Mouse (Mus musculus): ENCODE measurements around the gene Dnajb6. TPM values are rescaled to one million over a fixed set of nuclear protein-coding genes. Genes with fewer than 3 reads are reported as not detected.

The Dnajb6 gene
- polyA plus RNA-seq (2014; fragmentation: Nextera tagmentation; extraction: Ambion mirVana) = 221 and 227 TPM in 2 replicates

DNA sequence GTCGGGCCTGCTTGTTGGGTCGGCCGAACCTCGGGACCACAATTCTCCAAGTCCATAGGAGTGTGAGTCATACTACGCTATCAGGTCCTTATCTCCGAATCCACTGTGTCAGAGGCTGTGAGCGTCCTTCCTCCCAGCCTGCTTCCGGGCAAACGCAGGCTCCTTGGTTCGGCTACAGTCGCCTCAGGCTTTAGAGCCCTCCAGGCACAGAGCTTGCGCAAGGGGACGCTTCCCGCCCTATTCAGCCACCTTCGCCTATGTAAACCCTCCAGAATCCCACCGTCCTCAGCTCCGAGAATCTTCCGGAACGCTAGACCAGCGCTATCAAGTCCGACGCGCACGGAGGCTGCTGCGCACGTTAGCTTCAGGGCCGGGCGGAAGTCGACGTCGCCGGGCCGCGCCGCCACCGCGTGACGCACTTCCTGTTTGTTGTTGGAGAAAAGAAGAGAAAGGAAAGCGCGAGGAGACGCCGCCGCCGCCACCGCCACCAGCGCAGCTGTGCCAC, at the start of gene Dnajb6, which contains the start of gene Gm5129:
Dnajb6 (plus strand) TSS at position 132 of the 505 bp plus-strand sequence.
Gm5129 (minus strand) TSS at position 380 of the 505 bp plus-strand sequence.
- no peaks in the 10 kb centered on the region for H3K36me3 ChIP-seq (ENCODE audit: control insufficient read depth, insufficient read depth, low read length)
- peak; percentile 94 for DNase-seq (ENCODE audit: low spot score)
- H3K4me1 ChIP-seq (ENCODE audit: control insufficient read depth, insufficient read depth, low read length) = peaks cover 3% of the 10 kb centered on the region
- peak within 1 kb of the TSS; percentile 82 for H3K27ac ChIP-seq (ENCODE audit: low read depth, low read length)
- WGBS = under 1% methylated on average over 39 of the region's 46 CpGs
- peak within 1 kb of the TSS; percentile 91 for H3K9ac ChIP-seq (ENCODE audit: low read length)
- peak within 1 kb of the TSS; percentile 89 for H3K4me3 ChIP-seq (ENCODE audit: low read depth, low read length)
- H3K4me2 ChIP-seq (ENCODE audit: low read depth) = peak within 1 kb of the TSS; percentile 50
- H3K9me3 ChIP-seq (ENCODE audit: control insufficient read depth, low read length) = no peaks in the 10 kb centered on the region
- peak; percentile 97 for ATAC-seq (ENCODE audit: insufficient read depth, low FRiP score, low TSS enrichment)
- H3K27me3 ChIP-seq (ENCODE audit: control insufficient read depth, insufficient read depth, low read length) = no peaks in the 10 kb centered on the region

DNA sequence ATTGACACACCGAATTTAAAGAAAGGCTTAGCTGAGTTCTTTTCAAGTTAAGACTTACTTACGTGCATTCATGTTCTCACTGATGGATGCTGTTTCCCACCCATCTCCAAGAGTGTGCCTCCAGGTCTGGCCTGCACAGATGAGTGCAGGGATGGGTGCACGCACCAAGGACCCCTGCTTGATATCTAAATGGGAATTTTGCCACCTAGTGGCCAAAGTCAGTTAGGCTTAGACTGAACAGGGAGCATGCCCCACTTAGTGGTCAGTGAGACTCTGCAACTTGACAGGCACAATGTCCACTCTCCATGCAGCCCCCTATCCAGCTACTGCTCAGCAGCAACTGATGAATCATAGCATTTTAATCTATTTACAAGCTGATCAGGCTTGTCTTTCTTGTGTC, 47.8 kb upstream of the Dnajb6 start:
- WGBS = 59% methylated on average over 3 of the region's 3 CpGs
- H3K9me3 ChIP-seq (ENCODE audit: control insufficient read depth, low read length) = no peaks in the 10 kb centered on the region
- H3K27me3 ChIP-seq (ENCODE audit: control insufficient read depth, insufficient read depth, low read length) = no peaks in the 10 kb centered on the region
- H3K27ac ChIP-seq (ENCODE audit: low read depth, low read length) = no peak overlapping the region
- DNase-seq (ENCODE audit: low spot score) (peak; percentile 61), ATAC-seq (ENCODE audit: insufficient read depth, low FRiP score, low TSS enrichment) (no peak; the same call in 1 of the 2 replicates)
- H3K4me1 ChIP-seq (ENCODE audit: control insufficient read depth, insufficient read depth, low read length) = no peaks in the 10 kb centered on the region
- H3K4me2 ChIP-seq (ENCODE audit: low read depth) = no peak overlapping the region
- no peak overlapping the region for H3K9ac ChIP-seq (ENCODE audit: low read length)
- H3K4me3 ChIP-seq (ENCODE audit: low read depth, low read length) = no peak overlapping the region
- H3K36me3 ChIP-seq (ENCODE audit: control insufficient read depth, insufficient read depth, low read length) = no peaks in the 10 kb centered on the region

DNA sequence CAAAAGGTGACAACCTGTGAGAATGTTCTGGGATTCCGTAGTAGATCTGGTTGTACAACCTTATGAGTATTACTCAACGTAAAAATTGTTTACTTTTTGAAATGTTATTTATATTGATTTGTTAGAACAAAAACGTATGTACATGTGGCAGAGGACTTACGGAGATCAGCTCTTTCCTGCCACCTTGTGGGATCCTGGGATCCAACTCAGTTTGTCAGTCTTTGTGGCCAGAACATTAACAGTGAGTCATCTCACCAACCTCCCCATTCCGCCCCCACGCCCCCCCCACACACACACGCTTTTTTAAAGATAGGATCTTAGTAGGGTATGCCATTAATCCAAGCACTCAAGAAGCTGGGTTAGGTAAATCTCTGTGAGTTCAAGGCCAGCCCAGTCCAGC, 47.1 kb upstream of the Dnajb6 start:
- Histone ChIP-seq H3K4me2 (ENCODE audit: low read depth) (no peak overlapping the region), H3K36me3 (ENCODE audit: control insufficient read depth, insufficient read depth, low read length) (no peaks in the 10 kb centered on the region), H3K27ac (ENCODE audit: low read depth, low read length) (no peak overlapping the region), H3K9ac (ENCODE audit: low read length) (no peak overlapping the region), H3K27me3 (ENCODE audit: control insufficient read depth, insufficient read depth, low read length) (no peaks in the 10 kb centered on the region), H3K9me3 (ENCODE audit: control insufficient read depth, low read length) (no peaks in the 10 kb centered on the region), H3K4me3 (ENCODE audit: low read depth, low read length) (no peak overlapping the region), H3K4me1 (ENCODE audit: control insufficient read depth, insufficient read depth, low read length) (no peaks in the 10 kb centered on the region)
- ATAC-seq (ENCODE audit: insufficient read depth, low FRiP score, low TSS enrichment) (no peak), DNase-seq (ENCODE audit: low spot score) (no peak)
- 64% methylated on average over 7 of the region's 7 CpGs for WGBS

DNA sequence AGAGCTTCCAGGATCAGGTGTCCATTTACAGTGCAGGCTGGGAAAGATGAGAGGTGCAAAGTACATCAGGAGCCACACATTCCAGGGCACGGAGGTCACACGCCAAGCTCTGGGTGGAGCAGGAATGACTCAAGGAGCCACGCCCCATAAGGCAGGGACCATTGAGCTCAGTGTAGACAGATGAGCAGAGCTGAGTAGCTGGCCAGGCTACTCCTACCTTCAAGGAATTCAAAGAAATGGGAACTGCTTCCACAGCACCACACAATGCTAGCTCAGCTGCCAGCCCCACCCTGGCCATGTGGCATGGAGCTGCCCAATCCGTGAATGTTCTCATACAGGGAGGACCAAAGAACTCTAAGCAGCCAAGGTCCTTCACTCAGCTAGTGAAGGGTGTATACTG, 37.0 kb upstream of the Dnajb6 start:
- no peak overlapping the region for H3K4me2 ChIP-seq (ENCODE audit: low read depth)
- no peak overlapping the region for H3K4me3 ChIP-seq (ENCODE audit: low read depth, low read length)
- 88% methylated on average over 4 of the region's 4 CpGs for WGBS
- H3K27ac ChIP-seq (ENCODE audit: low read depth, low read length) = no peak overlapping the region
- ATAC-seq (ENCODE audit: insufficient read depth, low FRiP score, low TSS enrichment) (no peak), DNase-seq (ENCODE audit: low spot score) (no peak)
- no peaks in the 10 kb centered on the region for H3K9me3 ChIP-seq (ENCODE audit: control insufficient read depth, low read length)
- no peaks in the 10 kb centered on the region for H3K36me3 ChIP-seq (ENCODE audit: control insufficient read depth, insufficient read depth, low read length)
- no peak overlapping the region for H3K9ac ChIP-seq (ENCODE audit: low read length)
- no peaks in the 10 kb centered on the region for H3K27me3 ChIP-seq (ENCODE audit: control insufficient read depth, insufficient read depth, low read length)
- H3K4me1 ChIP-seq (ENCODE audit: control insufficient read depth, insufficient read depth, low read length) = no peaks in the 10 kb centered on the region

DNA sequence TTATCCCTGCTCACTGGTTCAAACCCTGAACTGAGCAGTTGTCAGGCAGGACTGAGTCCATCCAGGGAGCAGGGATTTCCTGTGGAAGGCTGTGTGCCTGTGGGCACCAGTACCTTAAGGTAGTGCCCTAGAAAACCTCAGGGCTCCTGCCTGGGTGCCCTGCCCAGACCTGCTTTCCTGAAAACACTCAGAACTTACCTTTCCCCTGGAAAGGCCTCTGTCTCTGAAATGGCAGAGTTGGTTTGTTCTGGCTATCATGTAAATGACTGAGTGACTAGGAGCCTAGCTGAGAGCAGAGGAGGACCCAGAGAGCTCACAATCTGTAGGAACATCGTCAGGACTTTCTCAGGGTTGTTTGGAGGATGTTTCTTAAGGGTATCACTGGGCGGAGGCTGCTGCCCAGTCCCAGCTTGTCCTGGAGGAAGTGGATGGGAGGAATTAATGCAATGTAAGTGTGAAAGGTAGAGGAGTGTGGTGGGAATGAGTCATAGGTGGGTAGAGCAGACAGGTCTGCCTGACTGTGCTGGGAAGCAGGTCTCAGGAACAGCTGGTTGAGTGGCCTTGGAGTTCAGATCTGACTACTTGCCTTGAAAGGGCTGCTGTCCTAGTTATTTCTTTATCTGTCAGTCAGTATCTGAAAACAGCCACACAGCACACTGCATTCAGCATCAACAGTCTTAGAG, 35.8 kb upstream of the Dnajb6 start:
- DNase-seq (ENCODE audit: low spot score) (no peak), ATAC-seq (ENCODE audit: insufficient read depth, low FRiP score, low TSS enrichment) (no peak)
- Histone ChIP-seq H3K36me3 (ENCODE audit: control insufficient read depth, insufficient read depth, low read length) (no peaks in the 10 kb centered on the region), H3K9me3 (ENCODE audit: control insufficient read depth, low read length) (no peaks in the 10 kb centered on the region), H3K4me2 (ENCODE audit: low read depth) (no peak overlapping the region), H3K4me3 (ENCODE audit: low read depth, low read length) (no peak overlapping the region), H3K9ac (ENCODE audit: low read length) (no peak overlapping the region), H3K4me1 (ENCODE audit: control insufficient read depth, insufficient read depth, low read length) (no peaks in the 10 kb centered on the region), H3K27me3 (ENCODE audit: control insufficient read depth, insufficient read depth, low read length) (no peaks in the 10 kb centered on the region), H3K27ac (ENCODE audit: low read depth, low read length) (no peak overlapping the region)
- WGBS = 77% methylated on average over 2 of the region's 2 CpGs

DNA sequence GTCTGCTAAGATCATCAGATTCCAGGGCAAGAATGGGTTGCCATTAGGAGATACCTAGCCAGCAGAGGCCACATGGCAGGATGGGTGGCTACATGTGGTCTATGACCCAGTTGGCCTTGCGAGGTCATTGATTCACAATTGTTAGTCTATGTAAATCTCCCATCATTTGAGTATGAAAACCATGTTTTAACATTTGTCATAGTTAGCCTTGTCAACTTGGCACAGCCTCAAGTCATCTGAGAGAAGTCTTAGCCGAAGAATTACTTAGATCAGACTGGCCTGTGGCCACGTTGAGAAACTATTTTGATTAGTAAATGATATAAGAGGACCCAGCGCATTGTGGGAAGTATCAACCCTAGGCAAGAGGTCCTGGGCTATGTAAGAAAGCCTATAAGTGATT, 28.2 kb upstream of the Dnajb6 start:
- Histone ChIP-seq H3K36me3 (ENCODE audit: control insufficient read depth, insufficient read depth, low read length) (no peaks in the 10 kb centered on the region; the same call in 1 of the 2 replicates), H3K9ac (ENCODE audit: low read length) (no peak overlapping the region), H3K9me3 (ENCODE audit: control insufficient read depth, low read length) (no peaks in the 10 kb centered on the region), H3K27ac (ENCODE audit: low read depth, low read length) (no peak overlapping the region), H3K4me2 (ENCODE audit: low read depth) (no peak overlapping the region), H3K27me3 (ENCODE audit: control insufficient read depth, insufficient read depth, low read length) (no peaks in the 10 kb centered on the region), H3K4me1 (ENCODE audit: control insufficient read depth, insufficient read depth, low read length) (no peaks in the 10 kb centered on the region), H3K4me3 (ENCODE audit: low read depth, low read length) (no peak overlapping the region)
- 89% methylated on average over 4 of the region's 4 CpGs for WGBS
- no peak for DNase-seq (ENCODE audit: low spot score)
- no peak for ATAC-seq (ENCODE audit: insufficient read depth, low FRiP score, low TSS enrichment)

DNA sequence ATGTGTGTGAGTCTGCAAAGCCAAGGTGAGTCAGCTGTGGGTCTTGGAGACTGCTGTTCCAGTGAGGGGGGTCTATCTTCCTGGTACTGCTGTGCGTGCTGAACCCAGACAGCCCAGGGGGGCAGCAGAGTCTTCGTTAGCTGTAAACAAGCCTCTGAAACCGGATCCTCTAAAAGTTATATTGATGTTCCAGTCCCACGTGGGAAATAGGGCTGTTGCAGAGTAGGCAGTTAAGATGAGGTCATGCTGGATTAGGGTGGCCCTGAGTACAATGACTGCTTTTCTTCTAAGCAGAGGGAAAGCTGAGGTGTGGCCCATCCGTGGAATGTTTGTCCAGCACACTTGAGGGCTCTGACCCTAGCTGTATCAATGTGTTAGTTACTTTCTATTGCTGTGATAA, 27.2 kb upstream of the Dnajb6 start:
- Histone ChIP-seq H3K4me1 (ENCODE audit: control insufficient read depth, insufficient read depth, low read length) (no peaks in the 10 kb centered on the region), H3K27ac (ENCODE audit: low read depth, low read length) (no peak overlapping the region), H3K4me2 (ENCODE audit: low read depth) (no peak overlapping the region), H3K27me3 (ENCODE audit: control insufficient read depth, insufficient read depth, low read length) (no peaks in the 10 kb centered on the region), H3K9ac (ENCODE audit: low read length) (no peak overlapping the region), H3K9me3 (ENCODE audit: control insufficient read depth, low read length) (no peaks in the 10 kb centered on the region), H3K4me3 (ENCODE audit: low read depth, low read length) (no peak overlapping the region), H3K36me3 (ENCODE audit: control insufficient read depth, insufficient read depth, low read length) (no peaks in the 10 kb centered on the region; the same call in 1 of the 2 replicates)
- DNase-seq (ENCODE audit: low spot score) (no peak), ATAC-seq (ENCODE audit: insufficient read depth, low FRiP score, low TSS enrichment) (no peak)
- WGBS = 19% methylated on average over 5 of the region's 5 CpGs

DNA sequence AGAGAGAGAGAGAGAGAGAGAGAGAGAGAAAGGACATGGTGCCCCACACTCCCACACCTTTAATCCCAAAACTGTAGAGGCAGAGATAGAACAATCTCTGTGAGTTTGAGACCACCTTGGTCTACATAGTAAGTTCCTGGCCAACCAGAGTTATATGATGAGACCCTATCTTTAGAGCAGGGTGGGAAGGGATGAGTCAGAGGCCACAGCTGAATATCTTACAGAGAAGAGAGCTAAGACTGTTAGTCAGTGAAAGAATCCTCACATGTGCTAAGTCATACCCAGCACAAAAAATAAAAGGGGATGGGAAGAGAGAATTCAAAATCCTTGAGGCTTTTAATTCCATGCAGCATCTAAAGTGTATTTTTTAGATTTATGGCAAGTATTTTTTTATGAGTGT, 23.9 kb upstream of the Dnajb6 start:
- no peak overlapping the region for H3K4me3 ChIP-seq (ENCODE audit: low read depth, low read length)
- H3K4me1 ChIP-seq (ENCODE audit: control insufficient read depth, insufficient read depth, low read length) = no peaks in the 10 kb centered on the region
- DNase-seq (ENCODE audit: low spot score) (no peak), ATAC-seq (ENCODE audit: insufficient read depth, low FRiP score, low TSS enrichment) (no peak)
- H3K4me2 ChIP-seq (ENCODE audit: low read depth) = no peak overlapping the region
- H3K9ac ChIP-seq (ENCODE audit: low read length) = no peak overlapping the region
- no peaks in the 10 kb centered on the region for H3K27me3 ChIP-seq (ENCODE audit: control insufficient read depth, insufficient read depth, low read length)
- no peak overlapping the region for H3K27ac ChIP-seq (ENCODE audit: low read depth, low read length)
- H3K36me3 ChIP-seq (ENCODE audit: control insufficient read depth, insufficient read depth, low read length) = no peaks in the 10 kb centered on the region
- no peaks in the 10 kb centered on the region for H3K9me3 ChIP-seq (ENCODE audit: control insufficient read depth, low read length)

DNA sequence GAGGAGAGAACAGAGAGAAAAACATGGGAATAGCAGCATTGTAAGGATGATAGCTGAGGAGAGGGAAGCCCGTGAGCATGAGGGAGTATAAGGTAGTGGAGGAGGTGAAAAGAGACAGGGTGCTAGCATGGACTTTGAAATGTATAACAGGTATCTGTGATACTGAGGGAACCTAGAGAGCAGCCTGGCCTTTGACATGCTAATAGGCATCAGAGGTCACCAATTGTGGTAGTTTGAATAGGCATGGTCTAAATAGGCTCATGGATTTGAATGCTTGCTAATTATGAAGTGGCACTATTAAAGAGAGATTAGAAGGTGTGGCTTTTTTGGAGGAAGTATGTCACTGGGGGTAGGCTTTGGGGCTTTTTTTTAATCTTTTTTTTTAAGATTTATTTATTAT, 22.6 kb upstream of the Dnajb6 start:
- 63% methylated on average over 1 of the region's 1 CpGs for WGBS
- DNase-seq (ENCODE audit: low spot score) = no peak
- H3K4me2 ChIP-seq (ENCODE audit: low read depth) = no peak overlapping the region
- no peaks in the 10 kb centered on the region for H3K27me3 ChIP-seq (ENCODE audit: control insufficient read depth, insufficient read depth, low read length)
- H3K4me1 ChIP-seq (ENCODE audit: control insufficient read depth, insufficient read depth, low read length) = no peaks in the 10 kb centered on the region
- ATAC-seq (ENCODE audit: insufficient read depth, low FRiP score, low TSS enrichment) = no peak
- no peak overlapping the region for H3K4me3 ChIP-seq (ENCODE audit: low read depth, low read length)
- no peaks in the 10 kb centered on the region for H3K36me3 ChIP-seq (ENCODE audit: control insufficient read depth, insufficient read depth, low read length)
- H3K27ac ChIP-seq (ENCODE audit: low read depth, low read length) = no peak overlapping the region
- H3K9ac ChIP-seq (ENCODE audit: low read length) = no peak overlapping the region
- H3K9me3 ChIP-seq (ENCODE audit: control insufficient read depth, low read length) = no peaks in the 10 kb centered on the region

All from neural tube, embryonic 11.5 days (tissue).